Comparison of ENCODE assay signal across 1 mouse cellular context in the genomic region with DNA sequence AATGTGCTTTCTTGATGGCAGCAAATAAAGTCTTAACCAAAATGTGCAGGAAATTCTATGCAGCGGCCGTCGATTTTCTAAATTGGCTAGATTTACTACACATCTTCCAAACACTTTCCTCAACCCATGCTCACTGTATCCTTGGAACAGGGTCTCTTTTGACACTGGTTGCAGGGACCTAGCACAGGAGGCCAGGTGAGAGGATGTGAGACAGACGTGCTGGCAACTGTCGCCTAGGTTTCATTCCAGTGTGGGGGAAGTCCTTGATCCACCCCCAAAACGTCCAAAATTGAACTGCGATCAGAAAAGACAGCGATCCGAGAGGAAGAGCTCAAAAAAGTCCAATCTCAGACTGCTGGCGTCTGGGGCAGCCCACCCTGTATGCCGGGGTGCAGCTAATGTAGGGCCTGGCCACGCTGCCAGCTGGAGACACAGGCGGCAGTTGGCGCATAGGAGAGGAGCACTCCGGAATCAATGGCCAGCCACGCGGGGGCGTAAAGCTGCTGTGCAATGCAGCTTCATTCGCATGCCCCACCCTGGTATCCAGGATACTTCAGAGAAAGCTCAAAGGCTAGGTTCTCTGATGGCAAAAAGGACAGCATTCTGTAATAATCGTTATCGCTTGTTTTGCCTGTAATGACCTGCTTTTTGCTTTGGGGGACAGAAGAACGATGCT.
TF ChIP-seq lines count a peak whose summit lies in the region.

No protein-coding gene starts in this region.

TF ChIP-seq in C2C12, 6 proteins besides CTCF, POLR2A, EP300 and RAD21 (continued from another document):
- TF ChIP-seq USF1 (IDR thresholded peaks at IDR 0.05; ENCODE audit: low read depth), result no peak
- no peak for TF ChIP-seq FOSL1 (IDR thresholded peaks at IDR 0.05; ENCODE audit: insufficient read depth, low read length, poor library complexity, severe bottlenecking)
- TF ChIP-seq MYOG (IDR thresholded peaks at IDR 0.05; ENCODE audit: control insufficient read depth, extremely low read depth, insufficient read length), result no peak
- no peak for TF ChIP-seq CEBPB (IDR thresholded peaks at IDR 0.05; ENCODE audit: low read depth)
- no peak for TF ChIP-seq MYOD1 (IDR thresholded peaks at IDR 0.05; ENCODE audit: control insufficient read depth, insufficient read length, low read depth)
